Mouse (Mus musculus): ENCODE results near the gene AW822073. TPM values are rescaled to one million over a fixed set of nuclear protein-coding genes. Genes with fewer than 3 reads are reported as not detected.

Gene AW822073
- total RNA-seq, 1 experiment: 2.2 TPM

DNA sequence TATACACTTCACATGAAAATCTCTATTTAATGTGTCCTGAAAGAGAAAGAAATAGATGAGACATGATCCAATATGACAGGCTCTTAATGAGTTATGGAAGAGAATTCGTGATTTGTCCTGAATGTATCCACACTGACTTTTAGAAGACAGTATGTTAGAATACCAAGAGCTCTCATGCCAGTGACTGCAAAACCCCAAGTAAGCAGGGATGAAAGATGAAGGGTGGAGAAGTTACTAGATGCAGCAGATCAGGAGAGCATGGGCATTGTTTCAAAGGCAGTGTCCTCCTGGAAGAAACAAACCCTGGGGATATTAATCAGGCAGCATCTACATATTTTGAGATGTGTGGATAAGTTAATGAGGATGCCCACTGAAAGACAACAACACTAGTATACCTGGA lies 14.2 kb downstream of the AW822073 start:
- no peaks in the 10 kb centered on the region for H3K36me3 ChIP-seq (ENCODE audit: control insufficient read depth, insufficient read depth, low read length, poor library complexity, severe bottlenecking)
- TF ChIP-seq MAFK (IDR thresholded peaks at IDR 0.05; ENCODE audit: insufficient read depth, low read depth, low read length) (no peak), ZC3H11A (IDR thresholded peaks at IDR 0.05; ENCODE audit: borderline replicate concordance, low read depth, low read length) (no peak), CHD2 (IDR thresholded peaks at IDR 0.05; ENCODE audit: low read depth, low read length) (no peak), HCFC1 (IDR thresholded peaks at IDR 0.05; ENCODE audit: borderline replicate concordance, insufficient read depth, low read length) (no peak), ZNF384 (IDR thresholded peaks at IDR 0.05; ENCODE audit: low read depth, low read length) (no peak)
- no peak overlapping the region for H3K4me3 ChIP-seq (ENCODE audit: insufficient read depth in 1 of 2, low read depth in 1 of 2, low read length in 2 of 2, poor library complexity in 1 of 2, severe bottlenecking in 1 of 2)
- H3K9me3 ChIP-seq (ENCODE audit: control insufficient read depth, insufficient read depth, low read depth, low read length): no peaks in the 10 kb centered on the region
- H3K9ac ChIP-seq (ENCODE audit: insufficient read depth, low read depth, low read length, poor library complexity, severe bottlenecking): no peak overlapping the region
- DNase-seq (ENCODE audit: low read depth, low spot score): no peak
- in situ Hi-C loops (cut with MboI; ENCODE audit: low sequenced_read_pairs in 2 of 2, unreplicated experiment in 2 of 2): no loop called here
- no peaks in the 10 kb centered on the region for H3K4me1 ChIP-seq (ENCODE audit: control insufficient read depth in 2 of 2, insufficient read depth in 2 of 2, low read length in 2 of 2, poor library complexity in 1 of 2)
- H3K27ac ChIP-seq (ENCODE audit: insufficient read depth, low read depth, low read length, poor library complexity, severe bottlenecking): no peak overlapping the region

GRCm38 (mm10) chr10:58209710-58210467 lies 14.8 kb downstream of the AW822073 start:
- Histone ChIP-seq H3K4me1 (ENCODE audit: control insufficient read depth in 2 of 2, insufficient read depth in 2 of 2, low read length in 2 of 2, poor library complexity in 1 of 2) (no peaks in the 10 kb centered on the region), H3K9ac (ENCODE audit: insufficient read depth, low read depth, low read length, poor library complexity, severe bottlenecking) (no peak overlapping the region), H3K36me3 (ENCODE audit: control insufficient read depth, insufficient read depth, low read length, poor library complexity, severe bottlenecking) (no peaks in the 10 kb centered on the region), H3K27ac (ENCODE audit: insufficient read depth, low read depth, low read length, poor library complexity, severe bottlenecking) (no peak overlapping the region), H3K9me3 (ENCODE audit: control insufficient read depth, insufficient read depth, low read depth, low read length) (no peaks in the 10 kb centered on the region), H3K4me3 (ENCODE audit: insufficient read depth in 1 of 2, low read depth in 1 of 2, low read length in 2 of 2, poor library complexity in 1 of 2, severe bottlenecking in 1 of 2) (no peak overlapping the region)
- no peak for TF ChIP-seq CHD2 (IDR thresholded peaks at IDR 0.05; ENCODE audit: low read depth, low read length)
- no peak for TF ChIP-seq HCFC1 (IDR thresholded peaks at IDR 0.05; ENCODE audit: borderline replicate concordance, insufficient read depth, low read length)
- no peak for TF ChIP-seq ZNF384 (IDR thresholded peaks at IDR 0.05; ENCODE audit: low read depth, low read length)
- no peak for TF ChIP-seq MAFK (IDR thresholded peaks at IDR 0.05; ENCODE audit: insufficient read depth, low read depth, low read length)
- no peak for TF ChIP-seq ZC3H11A (IDR thresholded peaks at IDR 0.05; ENCODE audit: borderline replicate concordance, low read depth, low read length)
- no peak for DNase-seq (ENCODE audit: low read depth, low spot score)
- in situ Hi-C loops (cut with MboI; ENCODE audit: low sequenced_read_pairs in 2 of 2, unreplicated experiment in 2 of 2): no loop called here

- H3K4me1 ChIP-seq (ENCODE audit: control insufficient read depth in 2 of 2, insufficient read depth in 2 of 2, low read length in 2 of 2, poor library complexity in 1 of 2): no peaks in the 10 kb centered on the region
- no peak for DNase-seq (ENCODE audit: low read depth, low spot score)
Measured at GRCm38 (mm10) chr10:58206639-58207404, 17.9 kb downstream of the AW822073 start.

DNA sequence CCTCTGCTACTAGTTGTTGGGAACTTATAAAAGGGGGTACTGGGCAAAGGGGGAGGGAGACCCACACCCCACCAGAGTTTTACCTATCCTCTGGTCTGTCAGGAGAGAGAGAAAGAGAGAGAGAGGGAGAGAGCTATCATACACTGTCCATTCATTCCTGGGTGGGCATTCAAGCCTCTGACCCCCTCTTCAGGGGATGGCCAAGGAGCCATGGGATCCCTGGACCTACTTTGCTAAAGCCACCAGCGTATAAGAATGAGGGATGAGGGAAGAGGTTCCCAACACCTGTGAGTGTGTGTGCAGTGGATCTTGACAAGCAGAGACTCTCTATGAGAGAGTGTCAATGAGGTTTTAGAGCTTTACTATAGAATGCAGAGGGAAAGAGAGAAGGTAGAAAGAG lies 18.7 kb downstream of the AW822073 start:
- H3K4me1 ChIP-seq (ENCODE audit: control insufficient read depth in 2 of 2, insufficient read depth in 2 of 2, low read length in 2 of 2, poor library complexity in 1 of 2): no peaks in the 10 kb centered on the region
- no peak for TF ChIP-seq ZC3H11A (IDR thresholded peaks at IDR 0.05; ENCODE audit: borderline replicate concordance, low read depth, low read length)
- no peak for TF ChIP-seq CHD2 (IDR thresholded peaks at IDR 0.05; ENCODE audit: low read depth, low read length)
- TF ChIP-seq ZNF384 (IDR thresholded peaks at IDR 0.05; ENCODE audit: low read depth, low read length): no peak
- TF ChIP-seq HCFC1 (IDR thresholded peaks at IDR 0.05; ENCODE audit: borderline replicate concordance, insufficient read depth, low read length): no peak
- TF ChIP-seq MAFK (IDR thresholded peaks at IDR 0.05; ENCODE audit: insufficient read depth, low read depth, low read length): no peak
- no peaks in the 10 kb centered on the region for H3K36me3 ChIP-seq (ENCODE audit: control insufficient read depth, insufficient read depth, low read length, poor library complexity, severe bottlenecking)
- H3K27ac ChIP-seq (ENCODE audit: insufficient read depth, low read depth, low read length, poor library complexity, severe bottlenecking): no peak overlapping the region
- H3K9me3 ChIP-seq (ENCODE audit: control insufficient read depth, insufficient read depth, low read depth, low read length): no peaks in the 10 kb centered on the region
- no peak for DNase-seq (ENCODE audit: low read depth, low spot score)
- no peak overlapping the region for H3K9ac ChIP-seq (ENCODE audit: insufficient read depth, low read depth, low read length, poor library complexity, severe bottlenecking)
- in situ Hi-C loops (cut with MboI; ENCODE audit: low sequenced_read_pairs in 2 of 2, unreplicated experiment in 2 of 2): no loop called here
- H3K4me3 ChIP-seq (ENCODE audit: insufficient read depth in 1 of 2, low read depth in 1 of 2, low read length in 2 of 2, poor library complexity in 1 of 2, severe bottlenecking in 1 of 2): no peak overlapping the region

More at GRCm38 (mm10) chr10:58206639-58207404, 17.9 kb downstream of the AW822073 start:
- Histone ChIP-seq H3K9ac (ENCODE audit: insufficient read depth, low read depth, low read length, poor library complexity, severe bottlenecking) (no peak overlapping the region), H3K9me3 (ENCODE audit: control insufficient read depth, insufficient read depth, low read depth, low read length) (no peaks in the 10 kb centered on the region), H3K4me3 (ENCODE audit: insufficient read depth in 1 of 2, low read depth in 1 of 2, low read length in 2 of 2, poor library complexity in 1 of 2, severe bottlenecking in 1 of 2) (no peak overlapping the region), H3K36me3 (ENCODE audit: control insufficient read depth, insufficient read depth, low read length, poor library complexity, severe bottlenecking) (no peaks in the 10 kb centered on the region), H3K27ac (ENCODE audit: insufficient read depth, low read depth, low read length, poor library complexity, severe bottlenecking) (no peak overlapping the region)
- in situ Hi-C loops (cut with MboI; ENCODE audit: low sequenced_read_pairs in 2 of 2, unreplicated experiment in 2 of 2): no loop called here
- TF ChIP-seq HCFC1 (IDR thresholded peaks at IDR 0.05; ENCODE audit: borderline replicate concordance, insufficient read depth, low read length): no peak
- TF ChIP-seq ZNF384 (IDR thresholded peaks at IDR 0.05; ENCODE audit: low read depth, low read length): no peak

Other genes with a start within 250 kb of the AW822073 start
- 2.7 and 3.1 TPM in 2 replicates for gene Duxf3, start 7.7 kb upstream of the AW822073 start, total RNA-seq (2012; rRNA removed)
- 0.21 and 0.40 TPM in 2 replicates for gene Gm4981, start 11.8 kb upstream of the AW822073 start, total RNA-seq (2012; rRNA removed)
- gene Gcc2, start 30.6 kb upstream of the AW822073 start, total RNA-seq (2012; rRNA removed): 17.8 and 19.6 TPM in 2 replicates
- gene Lims1, start 98.5 kb upstream of the AW822073 start, total RNA-seq (2012; rRNA removed): 51.0 and 59.8 TPM in 2 replicates
- gene Ranbp2, start 222.0 kb upstream of the AW822073 start, total RNA-seq (2012; rRNA removed): 108 and 124 TPM in 2 replicates

All from ES-E14 (cell line).